Mouse (Mus musculus): Measurements from ENCODE around the gene Greb1. TPM values are rescaled to one million over a fixed set of nuclear protein-coding genes. Genes with fewer than 3 reads are reported as not detected.

The Greb1 gene
- polyA plus RNA-seq, 1 experiment from 2014 or later, result 5.6 TPM

GRCm38 (mm10) chr12:16665022-16665421 lies 135.7 kb downstream of the Greb1 start:
- Histone ChIP-seq H3K9me3 (no peaks in the 10 kb centered on the region), H3K4me1 (0 out of 2 replicates have a peak, but pooled peaks cover 7% of the 10 kb centered on the region), H3K4me2 (replicated peaks) (no peak overlapping the region), H3K4me3 (no peak overlapping the region), H3K27me3 (no peaks in the 10 kb centered on the region), H3K9ac (no peak overlapping the region), H3K36me3 (no peaks in the 10 kb centered on the region), H3K27ac (no peak overlapping the region)
- no CpG with 5 or more reads among the region's 2 CpGs for WGBS
- ATAC-seq (ENCODE audit: insufficient number of reproducible peaks, insufficient read depth, low FRiP score, low TSS enrichment), result no peak

GRCm38 (mm10) chr12:16662955-16663585 lies 137.6 kb downstream of the Greb1 start:
- no peak for ATAC-seq (ENCODE audit: insufficient number of reproducible peaks, insufficient read depth, low FRiP score, low TSS enrichment)
- H3K4me3 ChIP-seq, result no peak overlapping the region
- H3K27ac ChIP-seq, result no peak overlapping the region
- 75% methylated on average over 6 of the region's 6 CpGs for whole genome bisulfite sequencing
- H3K36me3 ChIP-seq, result no peaks in the 10 kb centered on the region
- H3K4me2 ChIP-seq (replicated peaks), result no peak overlapping the region
- H3K27me3 ChIP-seq, result no peaks in the 10 kb centered on the region
- no peak overlapping the region for H3K9ac ChIP-seq
- no peaks in the 10 kb centered on the region for H3K4me1 ChIP-seq
- H3K9me3 ChIP-seq, result no peaks in the 10 kb centered on the region

- H3K4me3 ChIP-seq, result no peak overlapping the region
- no peak for ATAC-seq (ENCODE audit: insufficient number of reproducible peaks, insufficient read depth, low FRiP score, low TSS enrichment)
- H3K27ac ChIP-seq, result no peak overlapping the region
- H3K4me2 ChIP-seq (replicated peaks), result no peak overlapping the region
- no peaks in the 10 kb centered on the region for H3K36me3 ChIP-seq
- H3K9me3 ChIP-seq, result no peaks in the 10 kb centered on the region
- no peak overlapping the region for H3K9ac ChIP-seq
- H3K27me3 ChIP-seq, result no peaks in the 10 kb centered on the region
- no peaks in the 10 kb centered on the region for H3K4me1 ChIP-seq
- WGBS, result 80% methylated on average over 2 of the region's 2 CpGs
Observed at GRCm38 (mm10) chr12:16661936-16662335, 138.8 kb downstream of the Greb1 start.

- Histone ChIP-seq H3K27me3 (0 out of 2 replicates have a peak, but pooled peaks cover 3% of the 10 kb centered on the region), H3K4me1 (no peaks in the 10 kb centered on the region), H3K4me2 (replicated peaks) (no peak overlapping the region), H3K9me3 (no peaks in the 10 kb centered on the region), H3K27ac (no peak overlapping the region), H3K9ac (no peak overlapping the region), H3K4me3 (no peak overlapping the region), H3K36me3 (no peaks in the 10 kb centered on the region)
- no peak for ATAC-seq (ENCODE audit: insufficient number of reproducible peaks, insufficient read depth, low FRiP score, low TSS enrichment)
- 89% methylated on average over 10 of the region's 10 CpGs for WGBS
Observed at GRCm38 (mm10) chr12:16661459-16661858, 139.2 kb downstream of the Greb1 start.

- Histone ChIP-seq H3K9ac (no peak overlapping the region), H3K36me3 (no peaks in the 10 kb centered on the region), H3K4me1 (peaks cover 8% of the 10 kb centered on the region; the same call in 1 of the 2 replicates), H3K4me2 (replicated peaks) (no peak overlapping the region), H3K4me3 (no peak overlapping the region), H3K27me3 (peaks cover 40% of the 10 kb centered on the region), H3K9me3 (no peaks in the 10 kb centered on the region), H3K27ac (no peak overlapping the region)
- whole genome bisulfite sequencing, result 83% methylated on average over 5 of the region's 5 CpGs
- no peak for ATAC-seq (ENCODE audit: insufficient number of reproducible peaks, insufficient read depth, low FRiP score, low TSS enrichment)
Observed at GRCm38 (mm10) chr12:16656906-16657875, 143.5 kb downstream of the Greb1 start.

GRCm38 (mm10) chr12:16655604-16656003 lies 145.1 kb downstream of the Greb1 start:
- Histone ChIP-seq H3K4me3 (no peak overlapping the region), H3K27me3 (peaks cover 41% of the 10 kb centered on the region), H3K36me3 (no peaks in the 10 kb centered on the region), H3K9ac (no peak overlapping the region), H3K4me1 (peaks cover 8% of the 10 kb centered on the region; the same call in 1 of the 2 replicates), H3K9me3 (no peaks in the 10 kb centered on the region), H3K4me2 (replicated peaks) (no peak overlapping the region), H3K27ac (no peak overlapping the region)
- ATAC-seq (ENCODE audit: insufficient number of reproducible peaks, insufficient read depth, low FRiP score, low TSS enrichment), result no peak
- WGBS, result 75% methylated on average over 4 of the region's 4 CpGs

- no peak within 1 kb of the TSS for H3K27ac ChIP-seq
- peaks cover 41% of the 10 kb centered on the region for H3K27me3 ChIP-seq
- H3K4me1 ChIP-seq, result peaks cover 8% of the 10 kb centered on the region; the same call in 1 of the 2 replicates
- H3K36me3 ChIP-seq, result no peaks in the 10 kb centered on the region
- H3K9me3 ChIP-seq, result no peaks in the 10 kb centered on the region
- H3K9ac ChIP-seq, result no peak within 1 kb of the TSS
- H3K4me3 ChIP-seq, result peak within 1 kb of the TSS; percentile 26
- peak within 1 kb of the TSS; percentile 54 for H3K4me2 ChIP-seq (replicated peaks)
- peak; percentile 77 for ATAC-seq (ENCODE audit: insufficient number of reproducible peaks, insufficient read depth, low FRiP score, low TSS enrichment)
- 7% methylated on average over 58 of the region's 58 CpGs for WGBS
Observed at GRCm38 (mm10) chr12:16653332-16654093, 147.2 kb downstream of the Greb1 start, which contains the start of gene Ntsr2. TSS of gene Ntsr2 (plus strand) at chr12:16653382.

- Histone ChIP-seq H3K36me3 (no peaks in the 10 kb centered on the region), H3K27me3 (peaks cover 26% of the 10 kb centered on the region), H3K4me3 (no peak overlapping the region), H3K9ac (no peak overlapping the region), H3K9me3 (no peaks in the 10 kb centered on the region), H3K27ac (no peak overlapping the region), H3K4me2 (replicated peaks) (no peak overlapping the region), H3K4me1 (peaks cover 8% of the 10 kb centered on the region; the same call in 1 of the 2 replicates)
- ATAC-seq (ENCODE audit: insufficient number of reproducible peaks, insufficient read depth, low FRiP score, low TSS enrichment), result no peak
- 84% methylated on average over 6 of the region's 6 CpGs for WGBS
Observed at GRCm38 (mm10) chr12:16649819-16650218, 150.9 kb downstream of the Greb1 start.

- peaks cover 11% of the 10 kb centered on the region for H3K27me3 ChIP-seq
- H3K27ac ChIP-seq, result no peak overlapping the region
- H3K4me3 ChIP-seq, result no peak overlapping the region
- H3K4me2 ChIP-seq (replicated peaks), result no peak overlapping the region
- 0 out of 2 replicates have a peak, but pooled peaks cover 6% of the 10 kb centered on the region for H3K4me1 ChIP-seq
- no peaks in the 10 kb centered on the region for H3K36me3 ChIP-seq
- H3K9me3 ChIP-seq, result no peaks in the 10 kb centered on the region
- ATAC-seq (ENCODE audit: insufficient number of reproducible peaks, insufficient read depth, low FRiP score, low TSS enrichment), result no peak
- H3K9ac ChIP-seq, result no peak overlapping the region
- WGBS, result 88% methylated on average over 6 of the region's 6 CpGs
Observed at GRCm38 (mm10) chr12:16648273-16648672, 152.4 kb downstream of the Greb1 start.

GRCm38 (mm10) chr12:16646780-16647409 lies 153.8 kb downstream of the Greb1 start:
- H3K27me3 ChIP-seq, result no peaks in the 10 kb centered on the region
- no peak overlapping the region for H3K9ac ChIP-seq
- no peaks in the 10 kb centered on the region for H3K36me3 ChIP-seq
- 42% methylated on average over 9 of the region's 9 CpGs for WGBS
- no peaks in the 10 kb centered on the region for H3K9me3 ChIP-seq
- H3K4me2 ChIP-seq (replicated peaks), result no peak overlapping the region
- no peak overlapping the region for H3K27ac ChIP-seq
- 0 out of 2 replicates have a peak, but pooled peaks cover 4% of the 10 kb centered on the region for H3K4me1 ChIP-seq
- H3K4me3 ChIP-seq, result no peak overlapping the region
- no peak for ATAC-seq (ENCODE audit: insufficient number of reproducible peaks, insufficient read depth, low FRiP score, low TSS enrichment)

- 60% methylated on average over 8 of the region's 8 CpGs for WGBS
- Histone ChIP-seq H3K9me3 (no peaks in the 10 kb centered on the region), H3K27me3 (no peaks in the 10 kb centered on the region), H3K4me3 (no peak overlapping the region), H3K36me3 (no peaks in the 10 kb centered on the region), H3K9ac (no peak overlapping the region), H3K4me1 (0 out of 2 replicates have a peak, but pooled peaks cover 4% of the 10 kb centered on the region), H3K4me2 (replicated peaks) (no peak overlapping the region), H3K27ac (no peak overlapping the region)
- ATAC-seq (ENCODE audit: insufficient number of reproducible peaks, insufficient read depth, low FRiP score, low TSS enrichment), result no peak
Observed at GRCm38 (mm10) chr12:16644698-16645097, 156.0 kb downstream of the Greb1 start.
